In genomic region chr10:126752699-126753098, GRCm38 (mm10) we compare ENCODE assay signal across 10 mouse cellular contexts.
DNase-seq lines count a peak whose midpoint lies in the region; ATAC-seq lines count a peak whose summit lies in the region.
"Had no signal": no experiment of that assay in that cellular context is flagged by ENCODE, and none has a peak within 500 bp of the region (broad histone marks: within the 10 kb centered on the region; RNA-seq: fewer than 3 reads in every experiment).

No protein-coding gene starts in this region.

- 45% methylated on average over 11 of the region's 11 CpGs for WGBS in liver, embryonic 12.5 days (ENCODE audit: insufficient replicate concordance)

- peak; percentile 7 for DNase-seq in liver
- DNase-seq in brain, adult 2 months (ENCODE audit: low read depth, low spot score): peak; percentile 79
- DNase-seq in layer of hippocampus, adult 9-10 months (ENCODE audit: low spot score): peak; percentile 10
- peak; percentile 77 to 78 for DNase-seq in right cerebral cortex, postnatal 10 days (ENCODE audit: low spot score in 2 of 2)
- DNase-seq in heart, adult 8-10 months (ENCODE audit: low spot score): no peak
- no peak for DNase-seq in spleen, adult 12 weeks (ENCODE audit: low spot score)

- no peaks in the 10 kb centered on the region for H3K27me3 ChIP-seq in liver, embryonic 12.5 days (replicated peaks)
- H3K27me3 ChIP-seq: midbrain, embryonic 12.5 days; stomach, embryonic 15.5 days had no signal

- H3K4me3 ChIP-seq in liver, embryonic 12.5 days: no peak overlapping the region
- H3K4me3 ChIP-seq: midbrain, embryonic 12.5 days; stomach, embryonic 15.5 days had no signal

- H3K27ac ChIP-seq in liver, embryonic 12.5 days: no peak overlapping the region
- H3K27ac ChIP-seq: midbrain, embryonic 12.5 days; stomach, embryonic 15.5 days had no signal

- no peak overlapping the region for H3K9ac ChIP-seq in liver, embryonic 12.5 days
- H3K9ac ChIP-seq: midbrain, embryonic 12.5 days; stomach, embryonic 15.5 days had no signal

- ATAC-seq in liver, embryonic 12.5 days: no peak
- ATAC-seq in megakaryocyte progenitor cell, adult 5-6 weeks (replicated peaks; ENCODE audit: poor library complexity): no peak

- no peaks in the 10 kb centered on the region for H3K4me1 ChIP-seq in liver, embryonic 12.5 days
- H3K4me1 ChIP-seq: stomach, embryonic 15.5 days had no signal

- H3K9me3 ChIP-seq in liver, embryonic 12.5 days (replicated peaks): 0 out of 2 replicates have a peak, but pooled peaks cover 4% of the 10 kb centered on the region
- H3K9me3 ChIP-seq: midbrain, embryonic 12.5 days; stomach, embryonic 15.5 days had no signal

- H3K4me2 ChIP-seq in liver, embryonic 12.5 days: no peak overlapping the region
- H3K4me2 ChIP-seq: midbrain, embryonic 12.5 days; stomach, embryonic 15.5 days had no signal

- no peaks in the 10 kb centered on the region for H3K36me3 ChIP-seq in liver, embryonic 12.5 days
- H3K36me3 ChIP-seq: midbrain, embryonic 12.5 days; stomach, embryonic 15.5 days had no signal

Comparison
In these comparisons a context has a peak if more than half of its experiments do, and no peak if none do; other contexts are left out.
1. DNase-seq: peak in liver (single experiment), brain, adult 2 months (single experiment), layer of hippocampus, adult 9-10 months (single experiment) and right cerebral cortex, postnatal 10 days (2 of 2); none in heart, adult 8-10 months (single experiment) and spleen, adult 12 weeks (single experiment).